Mouse (Mus musculus) urinary bladder, adult 2 months (tissue): ENCODE data around the gene Pigz. TPM values are rescaled to one million over a fixed set of nuclear protein-coding genes. Genes with fewer than 3 reads are reported as not detected.

Experiments used
- polyA plus RNA-seq: library from polyadenylated mRNA; depleted of rRNA; stranded (reverse); fragments of >200 nt; gene quantifications from 2 replicates; pipeline ENCODE4 v1.2.3, GENCODE M21; 2012; rRNA removed

Gene Pigz
- polyA plus RNA-seq, 1 experiment = 9.9 TPM

Other genes starting within 250 kb of the Pigz start
- 0.18 and 0.19 TPM in 2 replicates for gene Meltf, start 55.0 kb upstream of the Pigz start, polyA plus RNA-seq
- 30.8 and 39.6 TPM in 2 replicates for gene 0610012G03Rik, start 14.6 kb downstream of the Pigz start, polyA plus RNA-seq
- gene Ncbp2, start 14.7 kb downstream of the Pigz start, polyA plus RNA-seq = 61.1 and 75.7 TPM in 2 replicates
- gene Senp5, start 69.4 kb downstream of the Pigz start, polyA plus RNA-seq = 12.7 and 13.5 TPM in 2 replicates
- gene Pak2, start 145.5 kb downstream of the Pigz start, polyA plus RNA-seq = 31.4 and 36.0 TPM in 2 replicates
- 58.3 and 74.9 TPM in 2 replicates for gene Pigx, start 165.9 kb downstream of the Pigz start, polyA plus RNA-seq
- gene Cep19, start 165.9 kb downstream of the Pigz start, polyA plus RNA-seq = 19.4 and 20.3 TPM in 2 replicates
- 19.4 TPM in 2 replicates for gene Nrros, start 231.7 kb downstream of the Pigz start, polyA plus RNA-seq
- gene Bex6, start 246.0 kb downstream of the Pigz start, polyA plus RNA-seq = 0.14 and 0.24 TPM in 2 replicates